Mouse (Mus musculus) neural tube, embryonic 15.5 days (tissue): ENCODE results near the gene Cacna1g. TPM values are rescaled to one million over a fixed set of nuclear protein-coding genes. Genes with fewer than 3 reads are reported as not detected.

Source experiments
- ATAC-seq: fragments of 200-750 bp; cut with Nextera tagmentation; 2 replicates; pipeline ENCODE4 v1.8.0; 2017; ENCODE audit warnings: mild to moderate bottlenecking, moderate TSS enrichment, moderate library complexity; ENCODE audit not compliant: low FRiP score
- H3K27ac ChIP-seq: fragments of 300-500 bp; sonication (generic); replicated peaks from 2 replicates; pipeline ENCODE4 v1.5.1; 2015; ENCODE audit warnings: mild to moderate bottlenecking, inconsistent platforms
- H3K27me3 ChIP-seq: fragments of 300-500 bp; sonication (generic); replicated peaks from 2 replicates; pipeline ENCODE4 v1.6.1; 2015; ENCODE audit warnings: inconsistent platforms
- H3K36me3 ChIP-seq: fragments of 300-500 bp; sonication (generic); 2 replicates; pipeline ENCODE4 v1.6.1; 2015; ENCODE audit warnings: inconsistent platforms
- H3K4me1 ChIP-seq: fragments of 300-500 bp; sonication (generic); 2 replicates; pipeline ENCODE4 v1.6.1; 2015; ENCODE audit warnings: inconsistent platforms
- H3K4me2 ChIP-seq: fragments of 300-500 bp; sonication (generic); 2 replicates; pipeline ENCODE4 v1.6.1; 2015; ENCODE audit warnings: inconsistent platforms, mild to moderate bottlenecking, moderate library complexity
- H3K4me3 ChIP-seq: fragments of 300-500 bp; sonication (generic); replicated peaks from 2 replicates; pipeline ENCODE4 v1.5.1; 2015; ENCODE audit warnings: mild to moderate bottlenecking, inconsistent platforms
- H3K9ac ChIP-seq: fragments of 300-500 bp; sonication (generic); replicated peaks from 2 replicates; pipeline ENCODE4 v1.6.1; 2015; ENCODE audit warnings: mild to moderate bottlenecking, inconsistent platforms
- H3K9me3 ChIP-seq: fragments of 300-500 bp; sonication (generic); replicated peaks from 2 replicates; pipeline ENCODE4 v1.6.1; 2016; ENCODE audit warnings: inconsistent platforms
- WGBS: fragments of 180-500 bp; shearing (Covaris S2); methylation state at CpG from one replicate; pipeline ENCODE4 v1.1.7; 2015; ENCODE audit warnings: mixed read lengths; 5-methylcytosine and 5-hydroxymethylcytosine counted together
- polyA plus RNA-seq: library from polyadenylated mRNA; unstranded; fragments of >200 nt; fragmentation: Nextera tagmentation; extraction: Ambion mirVana; gene quantifications from 2 replicates; pipeline ENCODE4 v1.2.1, GENCODE M21; 2015

Gene Cacna1g
- polyA plus RNA-seq, 1 experiment from 2014 or later = 14.7 TPM

DNA sequence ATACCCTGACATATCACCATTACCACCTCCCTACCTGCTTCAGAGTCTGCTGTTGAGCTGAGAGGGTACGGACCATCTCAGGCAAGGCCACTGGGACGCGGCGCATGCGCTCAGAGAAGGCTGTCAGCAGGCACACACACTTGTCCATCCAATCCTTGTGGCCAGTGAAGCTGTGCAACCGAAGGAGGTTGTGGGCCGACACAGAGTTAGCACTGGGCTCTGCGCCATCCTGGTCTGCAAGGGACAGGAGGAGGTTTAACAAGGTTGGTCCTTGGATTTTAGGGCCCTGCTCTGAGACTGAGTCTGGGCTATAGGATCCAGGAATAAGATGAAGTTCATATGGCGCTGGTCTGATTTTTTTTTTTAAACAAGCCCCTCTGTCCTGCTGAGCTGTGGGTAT lies 6.4 kb upstream of the Cacna1g start:
- Histone ChIP-seq H3K4me3 (no peak overlapping the region), H3K9me3 (no peaks in the 10 kb centered on the region), H3K36me3 (no peaks in the 10 kb centered on the region), H3K27ac (no peak overlapping the region), H3K4me1 (peaks cover 6% of the 10 kb centered on the region), H3K4me2 (no peak overlapping the region), H3K27me3 (peaks cover 18% of the 10 kb centered on the region), H3K9ac (no peak overlapping the region)
- 87% methylated on average over 9 of the region's 9 CpGs for WGBS
- no peak for ATAC-seq

DNA sequence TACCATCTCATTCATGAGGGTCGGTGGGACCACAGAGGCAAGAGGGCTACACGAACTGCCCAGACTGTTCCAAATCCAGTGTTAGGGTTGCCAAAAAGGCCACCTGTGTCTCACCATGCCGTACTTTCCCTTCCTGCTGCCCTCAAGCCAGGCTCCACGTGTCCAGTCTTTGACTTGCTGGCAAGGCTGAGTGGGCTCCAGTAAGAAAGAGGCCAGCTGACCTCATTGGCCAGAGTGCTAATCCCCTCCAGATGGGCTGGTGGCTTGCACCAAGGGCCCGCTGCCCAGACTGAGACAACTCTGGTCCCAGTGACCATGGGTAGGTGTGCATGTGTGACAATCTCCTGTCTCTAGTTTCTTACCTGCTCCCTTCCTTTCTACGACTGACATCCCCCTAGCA lies 3.7 kb upstream of the Cacna1g start:
- Histone ChIP-seq H3K36me3 (no peaks in the 10 kb centered on the region), H3K27me3 (peaks cover 25% of the 10 kb centered on the region), H3K4me1 (peaks cover 27% of the 10 kb centered on the region), H3K4me3 (no peak overlapping the region), H3K9me3 (no peaks in the 10 kb centered on the region), H3K27ac (no peak overlapping the region), H3K9ac (no peak overlapping the region), H3K4me2 (no peak overlapping the region)
- 82% methylated on average over 6 of the region's 6 CpGs for WGBS
- ATAC-seq = no peak

DNA sequence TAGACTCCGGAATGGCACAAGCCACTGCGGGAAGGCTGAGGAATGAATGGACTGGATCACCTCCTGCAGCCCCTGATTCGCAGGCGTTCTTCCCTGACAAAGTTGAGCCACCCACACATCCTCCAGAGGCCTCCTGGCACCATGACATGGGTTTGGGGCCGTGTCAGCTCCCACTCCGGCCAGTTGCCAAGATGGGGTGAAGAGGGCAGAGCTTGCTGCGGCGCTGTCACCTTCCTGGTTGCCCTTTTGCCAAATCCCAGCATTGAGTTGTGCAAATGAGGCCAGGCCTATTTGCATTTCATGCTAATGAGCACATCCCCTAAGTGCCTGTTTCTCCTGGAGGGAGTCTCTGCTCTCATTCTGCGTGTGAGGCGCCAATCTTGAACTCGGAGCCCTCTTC lies 1.7 kb upstream of the Cacna1g start:
- peaks cover 45% of the 10 kb centered on the region for H3K4me1 ChIP-seq
- no peaks in the 10 kb centered on the region for H3K9me3 ChIP-seq
- no peak overlapping the region for H3K4me3 ChIP-seq
- no peak overlapping the region for H3K9ac ChIP-seq
- no peak overlapping the region for H3K4me2 ChIP-seq
- peaks cover 25% of the 10 kb centered on the region for H3K27me3 ChIP-seq
- H3K36me3 ChIP-seq = no peaks in the 10 kb centered on the region
- ATAC-seq = no peak
- WGBS = 9% methylated on average over 11 of the region's 11 CpGs
- no peak overlapping the region for H3K27ac ChIP-seq

DNA sequence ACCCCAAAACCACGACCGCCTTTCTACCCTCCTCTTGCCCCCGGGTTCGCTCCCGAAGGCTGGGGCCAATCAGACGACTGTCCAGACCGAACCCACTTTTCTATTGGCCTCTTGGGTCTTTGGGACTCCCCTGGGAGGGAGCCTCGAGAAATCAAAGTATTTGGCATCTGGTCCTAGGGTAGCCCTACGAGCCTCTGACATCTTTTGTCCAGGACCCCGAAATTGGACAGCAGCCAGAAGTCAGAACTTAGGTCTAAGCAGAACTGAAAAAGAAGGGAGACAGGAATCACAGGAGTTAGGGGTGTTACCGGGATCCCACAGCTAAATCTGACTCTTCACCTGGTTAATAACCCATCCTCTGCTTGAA lies 529 bp upstream of the Cacna1g start:
- no peaks in the 10 kb centered on the region for H3K9me3 ChIP-seq
- peak overlapping the region; percentile 95; the same call in 1 of the 2 replicates for H3K9ac ChIP-seq
- peaks cover 57% of the 10 kb centered on the region for H3K4me1 ChIP-seq

GRCm38 (mm10) chr11:94472916-94473706 lies 887 bp downstream of the Cacna1g start:
- Histone ChIP-seq H3K27ac (peak overlapping the region; percentile 80), H3K4me3 (peak overlapping the region; percentile 92), H3K9me3 (no peaks in the 10 kb centered on the region), H3K4me2 (peak overlapping the region; percentile 92), H3K36me3 (no peaks in the 10 kb centered on the region), H3K4me1 (peaks cover 71% of the 10 kb centered on the region), H3K27me3 (peaks cover 22% of the 10 kb centered on the region), H3K9ac (peak overlapping the region; percentile 95)
- under 1% methylated on average over 52 of the region's 52 CpGs for whole genome bisulfite sequencing
- ATAC-seq = 0 out of 2 replicates have a peak, but pooled peaks have one; percentile 1

More for the DNA sequence above, 529 bp upstream of the Cacna1g start:
- Histone ChIP-seq H3K27me3 (peaks cover 25% of the 10 kb centered on the region), H3K4me3 (peak overlapping the region; percentile 92), H3K36me3 (no peaks in the 10 kb centered on the region), H3K27ac (peak overlapping the region; percentile 25; the same call in 1 of the 2 replicates), H3K4me2 (peak overlapping the region; percentile 92)
- WGBS = 3% methylated on average over 11 of the region's 11 CpGs
- ATAC-seq = no peak

GRCm38 (mm10) chr11:94472585-94472915 lies 1.4 kb downstream of the Cacna1g start:
- peaks cover 77% of the 10 kb centered on the region for H3K4me1 ChIP-seq
- H3K36me3 ChIP-seq = no peaks in the 10 kb centered on the region
- no peak for ATAC-seq
- H3K27ac ChIP-seq = peak overlapping the region; percentile 80
- H3K4me3 ChIP-seq = peak overlapping the region; percentile 92
- H3K27me3 ChIP-seq = peaks cover 19% of the 10 kb centered on the region
- under 1% methylated on average over 15 of the region's 15 CpGs for WGBS
- H3K4me2 ChIP-seq = peak overlapping the region; percentile 92
- peak overlapping the region; percentile 95 for H3K9ac ChIP-seq
- no peaks in the 10 kb centered on the region for H3K9me3 ChIP-seq

DNA sequence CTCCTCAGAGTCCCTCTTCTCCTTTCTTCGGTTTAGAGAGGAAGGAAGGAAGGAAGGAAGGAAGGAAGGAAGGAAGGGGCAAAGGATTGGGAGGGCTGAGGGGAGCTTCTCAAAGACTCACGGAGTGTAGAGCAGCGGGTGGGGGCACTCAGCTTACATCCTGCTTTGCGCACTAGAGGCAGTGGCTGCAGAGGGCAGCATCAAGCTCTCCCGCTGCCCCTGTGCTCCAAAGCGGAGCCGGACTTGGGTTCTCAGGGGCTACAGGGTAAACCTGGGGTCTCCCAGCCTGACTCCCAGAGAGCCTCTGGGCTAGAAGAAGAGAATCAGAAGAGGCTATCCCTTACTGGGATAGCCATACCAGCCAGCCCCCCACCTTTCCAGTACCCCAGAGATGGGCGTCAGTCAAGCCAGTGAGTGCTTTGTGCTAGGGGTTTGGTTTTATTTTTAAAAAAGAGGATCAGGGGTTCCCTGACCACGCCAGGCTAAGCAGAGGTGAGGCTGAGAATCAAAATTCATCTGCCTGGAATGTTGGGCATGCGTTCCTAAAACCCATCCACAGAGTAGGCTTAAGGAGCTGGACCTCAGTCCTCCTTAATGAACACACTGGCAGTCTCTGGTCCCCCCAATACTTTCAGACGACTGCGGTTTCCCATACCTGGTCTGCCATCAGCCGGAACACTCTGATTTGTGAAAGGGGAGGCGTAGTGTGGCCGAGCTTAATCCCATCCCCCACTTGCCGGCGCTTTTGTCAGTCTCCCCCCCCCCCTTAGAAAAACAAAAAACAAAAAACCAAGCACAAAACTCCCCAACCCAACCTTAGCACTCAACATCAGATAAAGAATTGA lies 2.0 kb downstream of the Cacna1g start:
- H3K27ac ChIP-seq = peak overlapping the region; percentile 80
- H3K4me2 ChIP-seq = peak overlapping the region; percentile 92
- H3K9ac ChIP-seq = peak overlapping the region; percentile 95
- whole genome bisulfite sequencing = 2% methylated on average over 17 of the region's 17 CpGs
- peak overlapping the region; percentile 92 for H3K4me3 ChIP-seq
- peaks cover 83% of the 10 kb centered on the region for H3K4me1 ChIP-seq
- H3K36me3 ChIP-seq = no peaks in the 10 kb centered on the region
- peaks cover 13% of the 10 kb centered on the region for H3K27me3 ChIP-seq
- no peak for ATAC-seq
- H3K9me3 ChIP-seq = no peaks in the 10 kb centered on the region

- no peak for ATAC-seq
These were observed 3.6 kb downstream of the Cacna1g start for GRCm38 (mm10) chr11:94470391-94470790.

DNA sequence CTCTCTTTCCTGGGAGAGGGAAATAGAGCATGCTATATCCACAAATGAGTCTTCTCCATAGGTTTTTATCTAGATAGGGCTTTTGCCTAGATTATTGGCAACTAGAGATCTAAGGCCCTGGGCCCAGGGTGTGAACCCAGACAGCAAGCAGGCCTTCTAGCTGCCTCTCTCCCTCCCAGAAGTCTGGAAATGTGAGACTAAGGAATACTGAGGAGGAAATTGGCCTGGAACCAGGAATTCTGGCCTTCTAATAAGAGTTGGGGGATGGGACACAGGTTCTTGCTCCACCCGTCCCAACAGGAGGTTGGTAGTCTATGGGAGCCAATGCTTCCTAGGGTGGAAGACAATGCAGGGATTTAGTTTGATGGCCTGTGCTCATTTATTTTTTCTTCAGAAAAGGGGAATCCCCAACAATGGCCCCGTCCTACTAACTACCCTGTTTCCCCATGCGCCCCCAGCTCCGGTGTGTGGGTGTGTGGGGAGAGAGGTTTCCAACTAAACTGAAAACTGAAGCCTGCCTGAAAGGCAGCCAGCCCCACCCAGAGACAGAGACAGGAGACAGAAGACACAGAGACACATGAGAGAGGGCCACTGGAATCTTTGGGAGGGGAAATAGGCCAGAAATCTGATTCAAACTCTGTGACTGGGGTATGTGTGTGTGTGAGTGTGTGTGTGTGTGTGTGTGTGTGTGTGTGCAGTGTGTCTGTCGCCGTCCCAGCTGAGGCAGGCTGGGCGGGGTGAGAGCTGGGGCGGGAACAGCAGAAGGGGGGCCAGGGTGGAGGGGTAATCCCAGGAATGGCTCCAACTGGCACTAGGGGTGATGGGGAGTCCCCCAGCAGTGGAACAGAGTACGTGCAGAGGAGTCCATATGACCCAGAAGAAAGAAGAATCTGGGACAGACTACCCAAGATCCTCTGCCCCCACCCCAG lies 4.6 kb downstream of the Cacna1g start:
- 7% methylated on average over 8 of the region's 9 CpGs for WGBS
- H3K27me3 ChIP-seq = no peaks in the 10 kb centered on the region
- H3K36me3 ChIP-seq = no peaks in the 10 kb centered on the region
- H3K4me3 ChIP-seq = peak overlapping the region; percentile 14
- H3K9me3 ChIP-seq = no peaks in the 10 kb centered on the region
- peak overlapping the region; percentile 92 for H3K4me2 ChIP-seq
- H3K9ac ChIP-seq = peak overlapping the region; percentile 36; the same call in 1 of the 2 replicates
- no peak for ATAC-seq
- peaks cover 85% of the 10 kb centered on the region for H3K4me1 ChIP-seq
- H3K27ac ChIP-seq = peak overlapping the region; percentile 90

More at GRCm38 (mm10) chr11:94470391-94470790, 3.6 kb downstream of the Cacna1g start:
- WGBS = 45% methylated on average over 6 of the region's 7 CpGs
- H3K27ac ChIP-seq = peak overlapping the region; percentile 90
- peaks cover 85% of the 10 kb centered on the region for H3K4me1 ChIP-seq
- H3K27me3 ChIP-seq = peaks cover 6% of the 10 kb centered on the region; the same call in 1 of the 2 replicates
- no peak overlapping the region for H3K9ac ChIP-seq
- H3K4me3 ChIP-seq = peak overlapping the region; percentile 92
- no peaks in the 10 kb centered on the region for H3K36me3 ChIP-seq
- no peaks in the 10 kb centered on the region for H3K9me3 ChIP-seq
- H3K4me2 ChIP-seq = peak overlapping the region; percentile 92

- H3K4me3 ChIP-seq = 0 out of 2 replicates have a peak overlapping the region, but pooled peaks have one; percentile 14
- H3K36me3 ChIP-seq = no peaks in the 10 kb centered on the region
- H3K27me3 ChIP-seq = no peaks in the 10 kb centered on the region
- H3K9me3 ChIP-seq = no peaks in the 10 kb centered on the region
- peak overlapping the region; percentile 92 for H3K4me2 ChIP-seq
- H3K4me1 ChIP-seq = peaks cover 90% of the 10 kb centered on the region
- ATAC-seq = peak; percentile 84
- peak overlapping the region; percentile 36; the same call in 1 of the 2 replicates for H3K9ac ChIP-seq
- H3K27ac ChIP-seq = peak overlapping the region; percentile 90
- 5% methylated on average over 4 of the region's 4 CpGs for WGBS
These were observed 5.4 kb downstream of the Cacna1g start for GRCm38 (mm10) chr11:94468582-94469064.
